Mouse (Mus musculus) forebrain, embryonic 13.5 days (tissue): Measurements from ENCODE around the gene Zfyve21. TPM values are rescaled to one million over a fixed set of nuclear protein-coding genes. Genes with fewer than 3 reads are reported as not detected.

Source experiments
- ATAC-seq: fragments of 200-750 bp; cut with Nextera tagmentation; 2 replicates; pipeline ENCODE4 v1.8.0; 2017
- H3K27ac ChIP-seq: fragments of 300-500 bp; sonication (generic); 2 replicates; pipeline ENCODE4 v1.5.1; 2015; ENCODE audit warnings: inconsistent platforms, mild to moderate bottlenecking, moderate library complexity
- H3K27me3 ChIP-seq: fragments of 300-500 bp; sonication (generic); 2 replicates; pipeline ENCODE4 v1.6.1; 2015; ENCODE audit warnings: mild to moderate bottlenecking, inconsistent platforms
- H3K36me3 ChIP-seq: fragments of 300-500 bp; sonication (generic); 2 replicates; pipeline ENCODE4 v1.6.1; 2015; ENCODE audit warnings: mild to moderate bottlenecking, inconsistent platforms; ENCODE audit not compliant: poor library complexity, severe bottlenecking
- H3K4me1 ChIP-seq: fragments of 300-500 bp; sonication (generic); 2 replicates; pipeline ENCODE4 v1.6.1; 2015; ENCODE audit warnings: inconsistent platforms
- H3K4me2 ChIP-seq: fragments of 300-500 bp; sonication (generic); 2 replicates; pipeline ENCODE4 v1.6.1; 2015; ENCODE audit warnings: inconsistent platforms, mild to moderate bottlenecking, moderate library complexity
- H3K4me3 ChIP-seq: fragments of 300-500 bp; sonication (generic); 2 replicates; pipeline ENCODE4 v1.5.1; 2015; ENCODE audit warnings: mild to moderate bottlenecking, inconsistent platforms
- H3K9ac ChIP-seq: fragments of 300-500 bp; sonication (generic); 2 replicates; pipeline ENCODE4 v1.6.1; 2015; ENCODE audit warnings: mild to moderate bottlenecking, inconsistent platforms
- H3K9me3 ChIP-seq: fragments of 300-500 bp; sonication (generic); replicated peaks from 2 replicates; pipeline ENCODE4 v1.6.1; 2016; ENCODE audit warnings: inconsistent platforms
- WGBS: fragments of 180-500 bp; shearing (Covaris S2); methylation state at CpG from one replicate; pipeline ENCODE4 v1.1.7; 2015; 5-methylcytosine and 5-hydroxymethylcytosine counted together
- polyA plus RNA-seq: library from polyadenylated mRNA; unstranded; fragments of >200 nt; fragmentation: Nextera tagmentation; extraction: Ambion mirVana; gene quantifications from 2 replicates; pipeline ENCODE4 v1.2.1, GENCODE M21; 2015

Gene Zfyve21
- polyA plus RNA-seq, 1 experiment from 2014 or later: 45.6 TPM

DNA sequence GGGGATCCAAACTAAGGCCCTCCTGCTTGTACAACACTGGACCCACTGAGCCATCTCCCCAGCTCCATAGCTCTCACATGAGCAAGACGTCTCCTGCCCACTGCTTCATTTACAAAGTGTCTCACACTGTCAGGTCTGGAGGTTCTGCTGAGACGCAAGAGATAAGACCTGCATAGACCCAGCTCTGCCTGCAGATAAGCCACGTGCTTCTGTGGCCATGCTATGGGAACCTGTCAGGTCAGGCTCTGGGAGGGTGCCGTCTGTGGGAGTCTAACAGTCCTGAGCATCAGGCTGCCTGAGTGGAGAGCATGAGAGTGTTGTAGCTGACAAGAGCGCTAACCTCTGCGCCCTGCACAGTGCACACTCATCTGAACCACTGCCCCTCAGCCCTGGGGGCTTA lies 27.0 kb upstream of the Zfyve21 start:
- H3K36me3 ChIP-seq: peaks cover 100% of the 10 kb centered on the region

DNA sequence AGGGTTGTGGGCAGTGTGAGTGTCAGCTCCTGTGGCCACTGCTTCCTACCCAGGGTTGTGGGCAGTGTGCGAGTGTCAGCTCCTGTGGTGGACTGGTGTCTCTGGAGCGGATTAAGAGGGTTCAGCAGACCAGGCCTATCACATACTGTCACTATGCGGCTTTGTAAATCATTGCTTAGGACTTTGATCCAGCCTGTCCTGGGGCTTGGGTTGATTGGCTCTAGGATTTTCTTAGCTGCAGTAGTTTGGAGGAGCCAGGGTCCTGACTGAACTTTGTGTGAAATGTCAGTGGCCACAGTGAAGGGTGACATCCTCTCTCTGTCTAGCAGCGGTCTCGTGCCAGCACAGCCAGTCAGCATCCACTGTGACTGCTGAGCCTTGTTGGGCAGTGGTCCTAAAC lies 23.9 kb upstream of the Zfyve21 start:
- peaks cover 6% of the 10 kb centered on the region; the same call in 1 of the 2 replicates for H3K4me1 ChIP-seq
- WGBS: 96% methylated on average over 5 of the region's 5 CpGs
- peaks cover 100% of the 10 kb centered on the region for H3K36me3 ChIP-seq
- no peaks in the 10 kb centered on the region for H3K9me3 ChIP-seq
- no peak overlapping the region for H3K9ac ChIP-seq
- no peak overlapping the region for H3K4me2 ChIP-seq
- no peak overlapping the region for H3K4me3 ChIP-seq
- H3K27ac ChIP-seq: no peak overlapping the region
- no peaks in the 10 kb centered on the region for H3K27me3 ChIP-seq
- ATAC-seq: no peak

More for the DNA sequence above, 27.0 kb upstream of the Zfyve21 start:
- Histone ChIP-seq H3K9ac (no peak overlapping the region), H3K4me1 (peaks cover 6% of the 10 kb centered on the region; the same call in 1 of the 2 replicates), H3K4me2 (no peak overlapping the region), H3K9me3 (no peaks in the 10 kb centered on the region), H3K27ac (no peak overlapping the region), H3K4me3 (no peak overlapping the region), H3K27me3 (no peaks in the 10 kb centered on the region)
- no peak for ATAC-seq
- 94% methylated on average over 6 of the region's 6 CpGs for WGBS

DNA sequence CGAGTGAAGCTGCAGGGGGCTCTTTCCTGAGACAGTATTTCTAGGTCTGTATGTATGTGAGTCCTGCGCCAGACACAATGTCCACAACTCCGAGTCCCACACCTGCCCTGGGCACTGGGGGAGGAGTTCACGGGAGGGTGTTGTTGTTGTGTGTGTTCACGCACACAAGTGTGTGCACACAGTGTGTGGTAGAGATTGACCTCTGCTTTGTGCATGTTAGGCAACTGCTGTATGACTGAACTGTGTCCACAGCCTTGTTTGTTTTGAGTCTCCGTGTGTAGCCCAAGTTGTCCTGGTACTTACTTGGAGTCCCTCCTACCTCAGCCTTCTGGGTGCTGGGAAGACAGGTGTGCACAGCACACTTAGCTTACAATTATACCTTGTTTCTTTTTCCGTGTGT lies 23.3 kb upstream of the Zfyve21 start:
- no peaks in the 10 kb centered on the region for H3K27me3 ChIP-seq
- peaks cover 6% of the 10 kb centered on the region; the same call in 1 of the 2 replicates for H3K4me1 ChIP-seq
- peaks cover 100% of the 10 kb centered on the region for H3K36me3 ChIP-seq
- peak overlapping the region; percentile 80; the same call in 1 of the 2 replicates for H3K27ac ChIP-seq
- no peak for ATAC-seq
- WGBS: 94% methylated on average over 7 of the region's 7 CpGs
- H3K4me3 ChIP-seq: no peak overlapping the region
- H3K9me3 ChIP-seq: no peaks in the 10 kb centered on the region
- H3K4me2 ChIP-seq: no peak overlapping the region
- H3K9ac ChIP-seq: no peak overlapping the region

DNA sequence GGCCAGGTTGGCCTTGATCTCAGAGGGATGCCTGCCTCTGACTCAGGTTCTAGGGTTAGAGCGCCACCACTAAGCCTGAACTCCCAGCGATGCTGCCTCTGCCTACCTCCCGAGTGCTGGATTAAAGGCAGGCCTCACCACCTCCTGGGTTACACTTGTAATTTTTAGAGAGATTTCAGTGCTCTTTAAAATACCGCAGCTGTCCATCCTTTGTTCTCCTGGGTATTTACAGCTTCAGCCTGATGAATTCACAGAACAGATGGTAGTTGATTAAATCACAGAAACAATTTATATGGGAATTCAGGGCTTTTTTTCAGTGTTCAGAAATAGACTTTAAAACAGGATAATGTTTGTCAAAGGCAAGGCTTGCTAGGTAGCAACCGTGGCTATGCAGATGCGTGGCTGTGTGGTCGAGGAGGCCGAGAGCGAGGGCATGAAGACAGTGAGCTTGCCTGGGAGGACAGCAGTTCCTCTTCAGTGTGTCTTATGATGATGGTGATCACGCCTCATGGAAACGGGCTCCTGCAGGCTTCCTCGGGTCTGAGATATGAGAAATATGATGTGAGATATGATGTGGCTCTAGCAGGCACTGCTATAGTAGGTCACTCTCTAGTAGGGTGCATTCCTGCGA lies 22.4 kb upstream of the Zfyve21 start:
- H3K4me1 ChIP-seq: peaks cover 6% of the 10 kb centered on the region; the same call in 1 of the 2 replicates
- peak overlapping the region; percentile 80 for H3K27ac ChIP-seq
- 0 out of 2 replicates have a peak overlapping the region, but pooled peaks have one; percentile 34 for H3K9ac ChIP-seq
- no peaks in the 10 kb centered on the region for H3K9me3 ChIP-seq
- H3K36me3 ChIP-seq: peaks cover 100% of the 10 kb centered on the region
- no peak for ATAC-seq
- H3K4me3 ChIP-seq: no peak overlapping the region
- 82% methylated on average over 13 of the region's 13 CpGs for WGBS
- H3K27me3 ChIP-seq: no peaks in the 10 kb centered on the region
- no peak overlapping the region for H3K4me2 ChIP-seq

DNA sequence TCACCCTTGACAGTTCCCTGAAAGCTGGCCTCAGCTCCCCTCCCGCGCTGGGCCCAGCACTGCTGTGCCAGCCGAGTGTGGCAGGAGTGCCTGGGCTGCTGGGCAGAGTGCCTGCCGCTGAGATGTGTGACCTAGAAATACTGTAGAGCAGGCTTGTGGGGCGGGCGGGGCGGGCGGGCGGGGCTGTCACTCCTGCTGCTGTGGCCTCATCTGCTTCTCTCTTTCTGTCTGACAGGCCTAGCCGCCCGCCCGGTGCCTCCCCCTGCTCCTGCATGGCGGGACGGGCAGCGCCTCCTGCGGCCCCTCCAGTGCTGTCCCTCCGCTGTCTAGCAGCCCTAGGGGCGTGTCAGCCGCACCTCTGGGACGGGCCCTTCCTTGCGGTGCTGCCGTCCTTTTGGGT lies 19.9 kb upstream of the Zfyve21 start:
- Histone ChIP-seq H3K36me3 (peaks cover 97% of the 10 kb centered on the region), H3K27ac (no peak overlapping the region), H3K4me1 (peaks cover 6% of the 10 kb centered on the region; the same call in 1 of the 2 replicates), H3K9me3 (no peaks in the 10 kb centered on the region), H3K4me2 (no peak overlapping the region), H3K9ac (no peak overlapping the region), H3K4me3 (no peak overlapping the region), H3K27me3 (no peaks in the 10 kb centered on the region)
- 90% methylated on average over 22 of the region's 22 CpGs for WGBS
- ATAC-seq: no peak

DNA sequence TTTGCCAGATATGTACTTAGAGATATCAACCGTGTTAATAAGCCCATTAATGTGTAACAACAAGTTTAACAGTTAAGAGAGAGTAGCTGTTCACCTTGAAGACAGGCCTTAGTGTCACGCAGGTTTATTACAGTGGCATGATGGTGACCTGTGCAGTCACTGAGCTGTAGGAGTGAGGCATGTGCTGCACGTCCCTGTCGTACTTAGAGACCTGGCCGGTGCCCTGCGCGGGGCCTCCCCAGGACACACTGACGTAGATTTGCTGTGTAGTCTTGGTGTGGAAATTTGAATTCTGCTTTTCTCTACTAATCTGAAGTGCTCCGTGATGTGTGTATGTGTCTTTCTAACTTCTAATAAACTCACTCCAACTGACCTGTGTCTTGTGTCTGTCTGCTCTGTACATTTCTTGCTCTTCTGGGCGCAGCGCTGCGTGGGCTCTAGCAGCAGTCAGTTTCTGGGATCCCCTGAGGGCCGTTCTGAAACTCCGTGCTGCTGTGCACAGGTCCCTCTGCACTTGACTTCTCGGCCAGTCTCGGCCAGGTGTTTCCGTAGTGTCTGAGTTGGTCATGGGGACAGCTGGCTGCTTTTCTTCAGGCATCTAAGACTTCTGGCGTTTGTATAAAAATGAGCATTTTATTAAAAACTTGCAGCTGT lies 19.3 kb upstream of the Zfyve21 start:
- WGBS: 96% methylated on average over 18 of the region's 18 CpGs

DNA sequence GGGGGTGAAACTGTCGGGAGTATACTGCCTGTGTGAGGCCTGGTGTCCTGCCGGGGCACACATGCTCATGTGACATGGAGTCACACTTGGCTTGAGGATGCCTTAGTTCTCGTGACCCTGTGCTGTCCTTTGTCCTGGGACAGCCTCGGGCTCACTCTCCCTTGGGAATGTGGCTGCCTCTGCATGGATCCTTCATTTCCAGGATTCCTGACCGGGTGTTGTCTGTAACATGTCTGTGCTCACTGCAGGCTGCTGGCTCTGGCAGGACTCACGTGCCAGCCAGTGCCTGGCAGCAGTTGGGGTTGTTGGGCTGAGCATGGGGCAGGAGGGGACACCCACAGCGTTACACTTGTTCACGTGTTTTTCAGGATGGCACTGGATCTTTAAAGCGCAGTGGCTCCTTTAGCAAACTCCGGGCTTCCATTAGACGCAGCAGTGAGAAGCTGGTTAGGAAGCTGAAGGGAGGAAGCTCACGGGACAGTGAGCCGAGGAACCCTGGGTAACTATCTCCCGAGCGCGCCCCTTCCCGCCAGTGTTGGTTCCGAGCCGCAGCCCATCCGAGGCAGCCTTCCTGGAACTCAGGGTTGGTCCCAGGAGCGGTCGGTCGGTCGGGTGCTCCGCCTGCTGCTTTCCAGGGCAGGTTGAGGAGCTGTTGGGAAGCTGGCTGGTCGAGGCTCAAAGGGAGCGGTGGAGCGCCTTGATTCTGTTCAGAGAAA lies 18.6 kb upstream of the Zfyve21 start:
- Histone ChIP-seq H3K4me1 (peaks cover 6% of the 10 kb centered on the region; the same call in 1 of the 2 replicates), H3K4me3 (no peak overlapping the region), H3K9ac (no peak overlapping the region), H3K27ac (no peak overlapping the region), H3K9me3 (no peaks in the 10 kb centered on the region), H3K4me2 (no peak overlapping the region), H3K27me3 (no peaks in the 10 kb centered on the region), H3K36me3 (peaks cover 94% of the 10 kb centered on the region)
- no peak for ATAC-seq
- 91% methylated on average over 28 of the region's 28 CpGs for WGBS

More for the DNA sequence above, 19.3 kb upstream of the Zfyve21 start:
- Histone ChIP-seq H3K4me1 (peaks cover 6% of the 10 kb centered on the region; the same call in 1 of the 2 replicates), H3K4me3 (no peak overlapping the region), H3K36me3 (peaks cover 96% of the 10 kb centered on the region), H3K9me3 (no peaks in the 10 kb centered on the region), H3K4me2 (no peak overlapping the region), H3K9ac (no peak overlapping the region), H3K27me3 (no peaks in the 10 kb centered on the region), H3K27ac (no peak overlapping the region)
- no peak for ATAC-seq

DNA sequence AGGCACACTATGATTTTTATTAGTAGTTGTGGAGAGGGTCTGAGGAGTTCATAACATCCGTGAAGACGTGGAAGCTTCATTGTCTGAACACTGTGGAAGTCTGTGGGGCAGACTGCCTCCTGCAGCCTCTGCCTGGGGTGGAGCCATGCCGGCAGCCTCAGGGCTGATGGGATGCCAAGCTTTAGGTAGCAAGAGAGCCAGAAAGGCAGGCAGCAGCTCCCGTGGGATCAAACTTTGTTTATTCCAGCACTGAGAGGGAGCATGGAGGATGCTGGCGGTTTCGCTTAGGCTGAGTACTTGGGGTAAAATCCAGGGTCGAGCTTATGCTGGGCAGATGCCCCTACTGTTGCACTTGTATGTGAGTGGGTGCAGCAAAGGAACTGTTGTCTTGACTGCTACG lies 16.7 kb upstream of the Zfyve21 start:
- H3K27me3 ChIP-seq: no peaks in the 10 kb centered on the region

DNA sequence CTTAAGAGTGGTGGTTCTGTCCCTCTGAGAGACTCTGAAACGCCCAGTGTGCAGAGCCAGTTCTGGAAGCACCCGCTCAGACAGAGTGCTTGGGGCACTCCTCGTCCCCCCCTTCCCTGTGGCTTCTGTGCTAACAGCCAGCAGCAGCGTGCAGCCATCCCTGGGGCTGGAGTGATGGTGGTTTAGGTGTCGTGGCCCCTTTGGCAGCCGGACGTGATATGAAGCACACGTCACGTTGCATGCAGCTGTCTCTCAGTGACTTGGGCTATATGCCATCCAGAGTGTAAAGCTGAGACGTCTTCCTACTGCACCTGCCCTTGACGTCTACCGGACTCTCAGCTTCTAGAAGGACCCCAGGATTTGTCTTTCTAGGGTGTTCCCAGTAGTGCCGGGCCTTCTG lies 15.5 kb upstream of the Zfyve21 start:
- H3K4me2 ChIP-seq: no peak overlapping the region
- H3K4me1 ChIP-seq: no peaks in the 10 kb centered on the region
- H3K9me3 ChIP-seq: no peaks in the 10 kb centered on the region
- H3K36me3 ChIP-seq: peaks cover 93% of the 10 kb centered on the region
- 95% methylated on average over 13 of the region's 13 CpGs for WGBS
- H3K4me3 ChIP-seq: no peak overlapping the region
- no peak for ATAC-seq
- no peak overlapping the region for H3K9ac ChIP-seq
- no peaks in the 10 kb centered on the region for H3K27me3 ChIP-seq
- H3K27ac ChIP-seq: no peak overlapping the region

More for the DNA sequence above, 16.7 kb upstream of the Zfyve21 start:
- no peaks in the 10 kb centered on the region for H3K9me3 ChIP-seq
- H3K4me2 ChIP-seq: no peak overlapping the region
- peaks cover 94% of the 10 kb centered on the region for H3K36me3 ChIP-seq
- no peak overlapping the region for H3K4me3 ChIP-seq
- no peak overlapping the region for H3K27ac ChIP-seq
- H3K4me1 ChIP-seq: no peaks in the 10 kb centered on the region
- no peak for ATAC-seq
- H3K9ac ChIP-seq: no peak overlapping the region
- 89% methylated on average over 8 of the region's 8 CpGs for WGBS

DNA sequence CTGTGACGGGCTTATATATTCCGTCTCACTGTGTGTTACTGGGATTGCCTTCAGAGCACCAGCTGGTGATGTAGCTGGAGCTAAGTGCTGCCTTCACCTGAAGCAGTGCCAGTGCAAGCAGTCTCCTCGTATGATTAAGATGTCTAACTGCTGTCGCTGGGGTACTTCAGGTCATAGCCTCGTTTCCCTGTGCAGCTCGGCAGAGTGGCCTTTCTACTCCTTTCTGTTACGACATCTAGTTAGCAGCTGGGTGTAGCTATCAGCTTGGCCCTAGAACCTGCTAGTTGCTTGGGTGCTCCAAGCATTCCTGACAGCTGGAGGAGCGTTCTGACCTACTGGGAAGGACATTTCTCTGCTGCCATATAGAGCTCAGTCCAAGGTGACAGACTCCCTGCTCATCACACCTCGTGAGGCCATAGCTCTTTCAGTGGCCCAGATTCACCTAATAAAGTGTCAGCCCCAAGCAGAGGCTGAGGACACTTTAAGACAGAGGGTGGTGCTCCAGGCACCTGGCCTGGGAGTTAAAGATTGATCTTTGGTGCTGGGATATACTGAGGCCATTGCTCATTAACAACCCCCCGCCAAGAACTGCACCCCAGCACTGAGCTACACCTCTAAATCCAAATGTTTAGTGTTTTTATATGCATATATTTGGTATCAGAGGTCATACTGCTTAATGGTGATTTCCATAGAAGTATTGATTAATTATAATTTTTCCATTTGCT lies 13.3 kb upstream of the Zfyve21 start:
- peaks cover 93% of the 10 kb centered on the region for H3K36me3 ChIP-seq

DNA sequence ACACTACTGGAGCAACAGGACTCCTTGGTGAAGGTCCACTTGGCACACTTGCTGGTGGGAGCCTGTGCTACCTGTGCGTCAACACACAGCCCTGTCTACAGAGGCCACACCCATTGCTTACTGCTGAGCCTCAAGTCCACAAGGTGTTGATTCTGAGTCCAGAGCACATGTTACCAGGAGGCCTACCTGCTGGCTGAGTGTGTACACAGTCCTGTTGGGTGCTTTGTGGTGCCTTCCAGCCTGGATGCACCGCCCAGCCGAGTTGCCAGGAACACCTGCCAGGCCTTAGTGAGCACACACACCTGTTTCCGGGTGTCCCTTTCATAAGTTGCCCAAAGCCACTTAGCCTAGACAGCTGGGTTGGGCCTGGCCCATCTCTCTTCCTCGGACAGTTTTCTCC lies 10.4 kb upstream of the Zfyve21 start:
- Histone ChIP-seq H3K27ac (no peak overlapping the region), H3K27me3 (no peaks in the 10 kb centered on the region), H3K4me1 (no peaks in the 10 kb centered on the region), H3K4me2 (no peak overlapping the region), H3K4me3 (no peak overlapping the region), H3K9ac (no peak overlapping the region), H3K36me3 (peaks cover 93% of the 10 kb centered on the region), H3K9me3 (no peaks in the 10 kb centered on the region)
- WGBS: 95% methylated on average over 5 of the region's 5 CpGs
- ATAC-seq: no peak

More for the DNA sequence above, 13.3 kb upstream of the Zfyve21 start:
- Histone ChIP-seq H3K27me3 (no peaks in the 10 kb centered on the region), H3K4me2 (no peak overlapping the region), H3K9me3 (no peaks in the 10 kb centered on the region), H3K9ac (no peak overlapping the region), H3K4me1 (no peaks in the 10 kb centered on the region), H3K4me3 (no peak overlapping the region), H3K27ac (no peak overlapping the region)
- no peak for ATAC-seq
- WGBS: 87% methylated on average over 10 of the region's 10 CpGs
